Mouse (Mus musculus) lung, postnatal 0 days (tissue): ENCODE results near the gene Ankrd6.

Experiments used
- CTCF ChIP-seq: IDR thresholded peaks from 2 replicates; pipeline ENCODE4 v1.5.1; 2016; ENCODE audit warnings: antibody characterized with exemption, mild to moderate bottlenecking
- EP300 ChIP-seq: IDR thresholded peaks from 2 replicates; pipeline ENCODE4 v1.6.1; 2016; ENCODE audit warnings: antibody characterized with exemption, mild to moderate bottlenecking, control low read depth

DNA sequence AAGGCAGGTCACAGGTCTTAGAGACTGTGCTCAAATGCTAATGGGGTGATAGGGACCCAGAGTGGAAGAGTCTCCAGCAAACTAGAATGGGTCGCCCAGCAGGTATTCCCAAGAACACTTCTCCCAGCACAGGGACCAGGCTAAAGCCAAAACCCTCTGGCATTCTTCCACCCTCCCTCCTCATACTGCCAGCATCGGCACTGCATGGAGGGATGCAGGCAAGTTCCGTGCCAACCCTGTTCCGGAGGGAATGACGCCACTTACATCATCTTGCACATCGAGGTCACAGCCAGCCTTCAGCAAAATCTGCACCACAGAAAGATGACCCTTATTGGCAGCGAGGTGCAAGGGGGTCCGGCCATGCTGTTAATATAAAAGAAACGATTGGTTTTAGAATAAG is 114.6 kb downstream of the Ankrd6 start:
- TF ChIP-seq CTCF (no peak), EP300 (no peak)
